Mouse (Mus musculus) embryo, embryonic 11.5 days (tissue): ENCODE results near the gene Arhgef26.
A peak's percentile ranks its signal among the peaks of the same experiment; 100 is the strongest.

Source experiments
- DNase-seq: peaks from one replicate; pipeline ENCODE4 v3.0.0-alpha.2; 2012; ENCODE audit warnings: low read depth, low spot score

The Arhgef26 gene

GRCm38 (mm10) chr3:62447151-62447550 is 109.0 kb downstream of the Arhgef26 start:
- no peak for DNase-seq

DNA sequence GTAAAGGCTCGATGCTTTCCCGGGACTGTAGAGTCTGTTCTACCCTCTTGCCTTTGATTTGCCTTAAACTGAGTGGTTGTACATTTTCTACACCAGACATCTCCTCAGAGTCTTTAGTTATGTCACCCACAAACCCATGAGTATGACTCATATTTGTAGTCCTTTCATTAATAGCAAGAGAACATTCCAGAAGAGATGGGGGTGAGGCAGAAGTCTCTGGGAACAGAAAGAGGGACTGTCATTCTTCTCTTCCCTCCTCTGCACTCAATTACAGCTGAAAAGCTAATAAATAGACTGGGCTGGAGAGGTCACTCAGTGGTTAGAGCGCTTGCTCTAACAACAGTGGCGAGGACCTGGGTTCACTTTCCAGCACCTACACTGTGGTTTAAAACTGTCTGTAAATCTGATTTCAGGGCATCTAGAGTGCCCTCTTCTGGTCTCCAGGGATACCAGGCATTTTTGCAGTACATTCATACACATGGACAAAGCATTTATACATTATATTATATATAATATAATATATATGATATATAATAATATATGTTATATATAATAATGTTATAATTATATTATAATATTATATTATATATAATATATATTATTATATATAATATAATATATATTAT is 111.8 kb downstream of the Arhgef26 start:
- DNase-seq: no peak

GRCm38 (mm10) chr3:62452961-62453360 is 114.8 kb downstream of the Arhgef26 start:
- DNase-seq: no peak

DNA sequence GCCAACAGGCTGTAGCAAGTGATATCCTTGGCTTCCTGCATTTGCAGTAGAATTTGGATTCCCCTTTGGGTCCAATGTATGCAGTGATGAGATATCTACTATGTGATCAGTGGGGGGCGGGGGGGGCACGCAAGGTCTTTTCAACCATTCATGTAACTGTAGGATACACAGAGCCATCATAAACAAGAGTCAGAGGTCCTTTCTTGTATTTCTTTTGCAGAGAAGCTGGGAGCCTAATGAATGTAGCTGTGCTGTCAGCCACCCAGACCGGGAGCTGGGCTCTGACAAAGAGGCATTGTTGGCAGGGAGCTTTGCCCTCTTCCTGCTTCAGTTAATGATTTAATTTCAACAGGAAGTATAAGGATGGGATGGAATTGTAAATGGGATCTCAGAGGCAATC is 116.0 kb downstream of the Arhgef26 start:
- DNase-seq: no peak

GRCm38 (mm10) chr3:62455854-62456253 is 117.7 kb downstream of the Arhgef26 start:
- no peak for DNase-seq

GRCm38 (mm10) chr3:62458284-62459013 is 120.3 kb downstream of the Arhgef26 start:
- DNase-seq: peak; percentile 46

- no peak for DNase-seq
Observed at GRCm38 (mm10) chr3:62459483-62459882, 121.3 kb downstream of the Arhgef26 start.

- no peak for DNase-seq
Observed at GRCm38 (mm10) chr3:62464276-62464675, 126.1 kb downstream of the Arhgef26 start.

- DNase-seq: no peak
Observed at GRCm38 (mm10) chr3:62470179-62470578, 132.0 kb downstream of the Arhgef26 start.

- DNase-seq: no peak
Observed at GRCm38 (mm10) chr3:62484340-62484739, 146.2 kb downstream of the Arhgef26 start.

DNA sequence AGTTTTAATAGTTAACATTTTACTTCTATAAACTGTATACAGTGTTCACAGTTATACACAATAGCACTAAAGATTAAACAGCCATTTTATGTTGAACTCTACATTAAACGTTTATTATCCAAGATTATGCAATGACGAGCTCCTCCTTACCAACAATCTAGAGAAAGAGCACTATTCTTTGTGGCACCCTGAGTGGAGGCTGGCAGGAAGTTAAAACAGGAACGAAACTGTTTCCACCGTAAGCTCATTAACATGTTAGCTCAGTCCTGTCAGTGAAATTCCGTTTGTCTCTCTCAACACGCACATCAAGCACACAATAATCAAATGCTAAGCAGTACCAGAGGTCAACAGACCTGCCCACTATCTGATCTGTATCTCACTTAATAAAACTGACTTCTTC is 154.4 kb downstream of the Arhgef26 start:
- DNase-seq: no peak

DNA sequence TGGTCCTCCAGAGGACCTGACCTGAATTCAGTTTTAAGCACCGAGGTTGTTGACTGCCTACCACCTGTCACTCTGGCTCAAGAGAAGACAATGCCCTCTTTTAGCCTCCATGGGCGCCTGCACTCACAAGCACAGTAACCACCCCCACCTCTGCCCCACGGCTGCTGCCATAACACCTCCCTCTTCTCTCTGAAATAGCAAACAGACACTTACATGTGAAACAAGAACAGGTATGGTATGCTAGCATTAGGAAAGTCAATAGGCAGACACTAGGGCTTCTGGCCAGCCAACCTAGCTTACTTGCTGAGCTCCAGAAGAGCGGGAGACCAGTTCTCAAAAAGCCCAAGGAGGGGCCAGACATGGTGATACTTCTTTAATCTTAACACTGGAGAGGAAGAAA is 161.2 kb downstream of the Arhgef26 start:
- DNase-seq: no peak

- DNase-seq: no peak
Observed at GRCm38 (mm10) chr3:62505166-62505900, 167.2 kb downstream of the Arhgef26 start.

- peak; percentile 96 for DNase-seq
Observed at GRCm38 (mm10) chr3:62506488-62507205, 168.5 kb downstream of the Arhgef26 start, which contains the start of gene Dhx36. TSS of gene Dhx36 (minus strand) at chr3:62507004.

GRCm38 (mm10) chr3:62507206-62507647 is 169.1 kb downstream of the Arhgef26 start:
- DNase-seq: no peak
